Mouse (Mus musculus) right cerebral cortex, postnatal 4 days (tissue): Measurements from ENCODE around the gene Zcchc2.

Source experiments
- DNase-seq: peaks from one replicate; pipeline ENCODE4 v3.0.0-alpha.2; 2022

Zcchc2 gene

DNA sequence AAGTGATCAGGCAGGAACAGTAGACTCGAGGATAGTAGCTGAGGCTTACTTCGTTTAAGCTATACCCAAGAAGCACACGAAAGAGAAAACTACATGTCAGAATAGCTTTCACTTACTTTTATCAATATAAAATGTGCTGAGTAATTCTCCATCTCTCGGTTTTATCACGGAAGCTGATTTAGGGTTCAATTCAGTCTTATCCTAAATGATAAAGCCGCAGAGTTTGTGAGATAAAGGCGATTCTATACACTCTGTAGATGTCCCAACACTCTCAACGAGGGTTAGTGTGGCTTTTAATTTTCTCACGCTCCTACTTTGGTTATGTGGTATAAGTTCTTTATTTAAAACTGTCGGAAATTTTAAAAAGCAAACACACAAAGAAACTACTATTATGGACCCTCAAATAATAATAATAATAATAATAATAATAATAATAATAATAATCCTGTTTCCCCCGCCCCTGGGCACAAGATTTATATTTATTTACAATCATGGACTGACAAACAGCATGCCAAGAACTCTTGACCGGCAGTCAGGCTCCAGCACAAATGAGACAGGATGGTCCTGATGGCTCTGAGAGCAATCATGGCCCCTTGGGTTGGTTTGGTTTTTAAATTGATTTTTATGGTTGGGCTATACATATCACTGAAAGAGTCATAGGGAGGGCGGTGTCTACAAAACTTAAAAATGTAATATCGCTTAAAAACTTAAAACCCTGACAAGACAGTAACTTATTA is 1.1 kb upstream of the Zcchc2 start:
- DNase-seq = no peak

GRCm38 (mm10) chr1:105989640-105989984 is 594 bp upstream of the Zcchc2 start:
- DNase-seq = no peak

GRCm38 (mm10) chr1:105990911-105991761 is 930 bp downstream of the Zcchc2 start:
- DNase-seq = peak; percentile 65

- DNase-seq = no peak
Observed at GRCm38 (mm10) chr1:105991931-105992837, 2.0 kb downstream of the Zcchc2 start.

DNA sequence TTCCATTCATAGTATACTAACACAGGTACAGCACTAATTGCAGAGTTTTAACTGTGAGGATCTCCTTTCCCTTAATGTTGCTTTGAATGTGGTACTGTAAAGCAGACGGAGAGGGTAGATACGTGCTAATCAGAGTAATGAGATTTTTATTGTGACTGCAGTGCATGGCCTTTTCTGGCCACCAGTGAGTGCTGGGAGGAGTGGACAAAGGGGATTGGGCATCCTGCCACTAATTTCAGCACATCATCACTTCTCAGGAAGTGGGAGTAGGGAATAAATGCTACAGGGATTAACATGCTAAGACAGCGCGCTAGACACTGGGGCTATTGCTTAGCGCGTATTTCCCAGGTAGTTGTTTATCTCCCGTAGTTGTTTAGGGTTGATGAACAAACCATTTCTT is 3.0 kb downstream of the Zcchc2 start:
- DNase-seq = no peak

- peak; percentile 73 for DNase-seq
Observed at GRCm38 (mm10) chr1:105993601-105994209, 3.5 kb downstream of the Zcchc2 start.

DNA sequence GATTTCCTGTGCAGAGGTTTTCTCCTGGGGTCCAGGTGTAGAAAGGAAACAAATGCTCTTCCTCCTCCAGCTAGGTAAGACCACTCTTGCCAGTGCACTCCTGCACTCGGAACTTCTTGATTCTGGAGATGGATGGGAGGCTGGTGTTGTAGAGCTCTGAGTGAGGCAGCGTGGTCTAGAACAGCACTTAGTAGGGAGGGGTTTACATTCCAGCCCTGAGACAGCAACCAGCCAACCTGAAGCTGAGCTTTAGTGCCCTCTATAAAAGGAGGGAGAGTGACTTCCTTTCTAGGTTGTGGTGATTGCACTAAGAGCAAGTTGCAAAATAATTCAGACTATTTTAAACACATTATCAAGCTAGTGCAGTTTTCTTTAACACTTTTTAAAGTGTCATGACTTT is 5.8 kb downstream of the Zcchc2 start:
- no peak for DNase-seq

GRCm38 (mm10) chr1:105997282-105997681 is 7.1 kb downstream of the Zcchc2 start:
- DNase-seq = no peak

DNA sequence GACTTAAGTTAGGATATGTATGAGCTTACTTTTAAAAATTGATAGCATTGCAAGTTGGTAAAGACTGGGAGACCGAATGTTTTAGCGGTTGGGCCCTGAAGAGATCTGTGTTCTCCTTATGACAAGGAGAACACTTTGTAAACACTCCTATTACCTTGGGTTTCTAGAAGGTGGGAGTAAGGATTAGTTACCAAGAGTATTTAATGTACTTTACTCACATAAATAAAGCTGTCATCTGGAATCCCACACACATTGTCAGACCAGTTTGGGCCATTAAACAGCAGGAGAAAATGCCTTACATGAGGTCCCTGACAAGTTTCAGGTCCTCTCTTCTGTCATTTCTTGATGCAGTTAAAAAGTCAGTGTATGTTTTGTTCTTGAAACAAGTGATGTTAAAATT is 9.6 kb downstream of the Zcchc2 start:
- DNase-seq = no peak

- DNase-seq = no peak
Observed at GRCm38 (mm10) chr1:106007581-106007980, 17.4 kb downstream of the Zcchc2 start.

- no peak for DNase-seq
Observed at GRCm38 (mm10) chr1:106011097-106011496, 20.9 kb downstream of the Zcchc2 start.

GRCm38 (mm10) chr1:106013759-106014158 is 23.6 kb downstream of the Zcchc2 start:
- no peak for DNase-seq

- no peak for DNase-seq
Observed at GRCm38 (mm10) chr1:106016262-106016661, 26.1 kb downstream of the Zcchc2 start.

GRCm38 (mm10) chr1:106019854-106020253 is 29.6 kb downstream of the Zcchc2 start:
- no peak for DNase-seq

GRCm38 (mm10) chr1:106022998-106023397 is 32.8 kb downstream of the Zcchc2 start:
- no peak for DNase-seq

DNA sequence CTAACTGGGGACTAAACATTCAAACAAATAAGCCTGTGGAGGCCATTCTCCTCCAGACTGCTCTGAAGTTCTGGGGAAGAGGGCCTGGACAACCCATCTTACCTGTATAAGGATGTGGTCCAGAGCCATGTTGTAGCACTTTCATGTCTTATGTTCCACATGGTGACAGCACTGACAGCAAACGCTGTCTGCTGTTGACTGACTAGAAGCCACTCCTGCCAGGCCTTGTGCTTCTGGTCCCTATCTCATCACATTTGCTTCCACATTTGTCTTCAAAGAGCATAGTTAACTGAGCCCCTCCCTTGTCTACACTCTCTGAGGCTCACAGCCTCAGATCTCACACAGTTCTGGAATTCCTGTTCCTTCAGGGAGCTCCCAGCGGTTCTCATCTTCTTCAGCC is 34.0 kb downstream of the Zcchc2 start:
- DNase-seq = no peak

GRCm38 (mm10) chr1:106024778-106025177 is 34.6 kb downstream of the Zcchc2 start:
- DNase-seq = no peak

DNA sequence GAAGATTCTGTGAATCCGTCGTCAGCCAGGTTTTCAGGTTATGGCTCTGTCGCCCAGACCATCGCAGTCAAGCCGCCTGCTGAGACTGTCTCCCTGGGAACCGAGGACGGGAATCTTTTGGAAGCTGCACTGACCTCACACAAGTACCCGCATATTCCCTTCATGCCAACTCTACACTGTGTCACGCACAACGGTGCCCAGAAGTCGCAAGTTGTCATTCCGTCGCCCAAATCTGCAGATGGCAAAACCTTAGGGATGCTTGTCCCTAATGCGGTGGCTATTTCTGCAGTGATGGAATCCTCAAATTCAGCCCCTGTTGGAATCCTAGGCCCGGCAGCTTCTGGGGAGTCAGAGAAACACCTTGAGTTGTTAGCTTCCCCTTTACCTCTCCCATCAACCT is 39.6 kb downstream of the Zcchc2 start:
- no peak for DNase-seq

DNA sequence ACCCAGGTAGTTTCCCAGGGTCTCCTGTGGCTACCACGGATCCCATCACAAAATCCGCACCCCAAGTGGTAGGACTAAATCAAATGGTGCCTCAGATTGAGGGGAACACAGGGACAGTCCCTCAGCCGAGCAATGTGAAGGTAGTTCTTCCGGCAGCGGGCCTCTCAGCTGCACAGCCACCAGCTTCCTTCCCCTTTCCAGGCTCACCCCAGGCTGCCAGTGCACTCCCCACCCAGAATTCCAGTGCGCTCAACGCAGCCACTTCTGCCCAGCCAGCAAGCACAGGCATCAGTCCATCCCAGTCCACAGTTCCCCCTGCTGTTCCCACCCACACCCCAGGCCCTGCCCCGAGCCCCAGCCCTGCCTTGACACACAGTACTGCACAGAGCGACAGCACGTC is 40.1 kb downstream of the Zcchc2 start:
- no peak for DNase-seq

GRCm38 (mm10) chr1:106030886-106031285 is 40.7 kb downstream of the Zcchc2 start:
- DNase-seq = no peak

- no peak for DNase-seq
Observed at GRCm38 (mm10) chr1:106031908-106032307, 41.7 kb downstream of the Zcchc2 start.

DNA sequence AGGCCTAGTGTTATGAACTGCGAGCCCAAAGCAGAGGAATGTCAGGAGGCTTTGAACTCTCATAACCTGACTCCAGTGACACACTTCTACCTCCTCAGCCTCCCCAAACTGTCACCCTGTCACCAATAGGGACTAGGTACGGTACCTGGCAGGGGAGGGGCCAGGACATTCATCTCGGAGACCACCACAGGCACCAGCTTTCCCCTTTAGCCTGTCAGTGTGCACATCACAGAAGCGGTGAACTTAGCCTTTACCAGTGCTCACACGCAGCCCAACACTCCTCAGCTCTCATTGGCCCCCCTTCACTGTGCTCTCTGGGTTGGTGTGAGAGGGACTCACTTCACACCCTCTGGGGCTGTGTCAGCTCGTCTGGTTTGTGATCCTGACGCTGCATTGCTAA is 44.6 kb downstream of the Zcchc2 start:
- DNase-seq = no peak
